Mouse (Mus musculus): ENCODE results near the gene Slc39a1. TPM values are rescaled to one million over a fixed set of nuclear protein-coding genes. Genes with fewer than 3 reads are reported as not detected.
A peak's percentile ranks its signal among the peaks of the same experiment; 100 is the strongest.

Gene Slc39a1
- 44.0 and 46.6 TPM in 2 replicates for polyA plus RNA-seq (2014; fragmentation: Nextera tagmentation; extraction: Ambion mirVana)

DNA sequence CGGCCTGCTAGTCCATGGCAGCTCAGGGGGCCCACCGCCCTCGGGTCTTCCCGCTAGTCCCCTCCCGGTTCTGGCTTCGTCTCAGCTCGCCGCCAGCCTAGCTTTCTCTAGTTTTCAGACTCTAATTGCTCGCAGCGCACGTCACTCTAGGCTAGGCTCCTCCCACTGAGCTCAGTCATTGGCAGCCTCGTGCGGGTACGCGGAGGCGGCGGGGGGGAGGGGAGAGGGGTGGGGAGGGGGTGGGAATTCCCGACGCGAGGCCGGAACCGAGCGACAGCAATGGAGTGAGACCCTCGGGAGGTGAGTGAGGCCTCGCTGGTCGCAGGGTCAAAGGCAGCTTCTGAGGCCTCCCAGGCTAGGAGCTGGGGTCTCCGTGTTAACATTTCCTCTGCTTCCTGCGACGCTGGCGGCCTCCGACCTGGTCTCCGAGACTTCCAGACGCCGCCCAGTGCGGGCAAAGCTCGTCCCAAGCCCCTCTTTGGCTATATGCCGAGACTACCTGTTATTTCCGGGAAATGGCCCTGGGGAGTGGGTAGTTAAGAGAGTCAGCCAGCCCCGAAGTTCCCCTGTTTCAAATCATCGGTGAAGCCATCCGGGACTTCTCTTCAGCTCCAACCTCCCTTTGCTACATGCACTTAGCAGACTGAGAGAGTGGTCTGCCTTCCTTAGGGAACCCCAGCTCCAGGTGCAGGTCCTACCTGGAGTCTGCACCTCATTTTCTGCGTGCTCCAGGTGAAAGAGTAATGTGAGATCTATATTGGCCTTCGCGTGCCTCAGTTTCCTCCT lies at the start of gene Slc39a1:
Slc39a1 (plus strand) TSS at position 213 of the 786 bp plus-strand sequence.
- Histone ChIP-seq H3K4me1 (ENCODE audit: control insufficient read depth, insufficient read depth, low read length) (peaks cover 15% of the 10 kb centered on the region), H3K27ac (replicated peaks; ENCODE audit: low read depth, low read length) (peak within 1 kb of the TSS; percentile 80), H3K4me3 (replicated peaks; ENCODE audit: low read depth, low read length) (peak within 1 kb of the TSS; percentile 63), H3K4me2 (ENCODE audit: low read length) (peak within 1 kb of the TSS; percentile 83), H3K27me3 (ENCODE audit: control insufficient read depth, insufficient read depth, low read length) (no peaks in the 10 kb centered on the region), H3K36me3 (ENCODE audit: control insufficient read depth, insufficient read depth, low read length) (peaks cover 10% of the 10 kb centered on the region; the same call in 1 of the 2 replicates), H3K9ac (replicated peaks; ENCODE audit: low read length) (peak within 1 kb of the TSS; percentile 75), H3K9me3 (ENCODE audit: control insufficient read depth, low read length) (no peaks in the 10 kb centered on the region)
- ATAC-seq (ENCODE audit: low FRiP score, low TSS enrichment): peak; percentile 94
- DNase-seq: peak; percentile 98
- under 1% methylated on average over 44 of the region's 44 CpGs for WGBS

- Histone ChIP-seq H3K9ac (replicated peaks; ENCODE audit: low read length) (no peak overlapping the region), H3K27ac (replicated peaks; ENCODE audit: low read depth, low read length) (no peak overlapping the region), H3K4me1 (ENCODE audit: control insufficient read depth, insufficient read depth, low read length) (no peaks in the 10 kb centered on the region), H3K4me3 (replicated peaks; ENCODE audit: low read depth, low read length) (no peak overlapping the region), H3K4me2 (ENCODE audit: low read length) (no peak overlapping the region), H3K27me3 (ENCODE audit: control insufficient read depth, insufficient read depth, low read length) (no peaks in the 10 kb centered on the region), H3K36me3 (ENCODE audit: control insufficient read depth, insufficient read depth, low read length) (peaks cover 5% of the 10 kb centered on the region), H3K9me3 (ENCODE audit: control insufficient read depth, low read length) (no peaks in the 10 kb centered on the region)
- ATAC-seq (ENCODE audit: low FRiP score, low TSS enrichment) (no peak), DNase-seq (no peak)
- 82% methylated on average over 1 of the region's 1 CpGs for WGBS
These were observed 45.1 kb upstream of the Slc39a1 start for GRCm38 (mm10) chr3:90202884-90203283.

- DNase-seq (no peak), ATAC-seq (ENCODE audit: low FRiP score, low TSS enrichment) (no peak)
- no peaks in the 10 kb centered on the region for H3K4me1 ChIP-seq (ENCODE audit: control insufficient read depth, insufficient read depth, low read length)
- no peaks in the 10 kb centered on the region for H3K9me3 ChIP-seq (ENCODE audit: control insufficient read depth, low read length)
- H3K27ac ChIP-seq (replicated peaks; ENCODE audit: low read depth, low read length): no peak overlapping the region
- H3K36me3 ChIP-seq (ENCODE audit: control insufficient read depth, insufficient read depth, low read length): peaks cover 12% of the 10 kb centered on the region
- H3K27me3 ChIP-seq (ENCODE audit: control insufficient read depth, insufficient read depth, low read length): no peaks in the 10 kb centered on the region
- 83% methylated on average over 5 of the region's 5 CpGs for WGBS
- no peak overlapping the region for H3K9ac ChIP-seq (replicated peaks; ENCODE audit: low read length)
- no peak overlapping the region for H3K4me2 ChIP-seq (ENCODE audit: low read length)
- no peak overlapping the region for H3K4me3 ChIP-seq (replicated peaks; ENCODE audit: low read depth, low read length)
These were observed 44.4 kb upstream of the Slc39a1 start for GRCm38 (mm10) chr3:90203619-90204018.

- H3K27ac ChIP-seq (replicated peaks; ENCODE audit: low read depth, low read length): no peak overlapping the region
- H3K4me2 ChIP-seq (ENCODE audit: low read length): no peak overlapping the region
- ATAC-seq (ENCODE audit: low FRiP score, low TSS enrichment) (no peak), DNase-seq (no peak)
- no peaks in the 10 kb centered on the region for H3K9me3 ChIP-seq (ENCODE audit: control insufficient read depth, low read length)
- H3K9ac ChIP-seq (replicated peaks; ENCODE audit: low read length): no peak overlapping the region
- H3K4me3 ChIP-seq (replicated peaks; ENCODE audit: low read depth, low read length): no peak overlapping the region
- 89% methylated on average over 2 of the region's 2 CpGs for WGBS
- H3K4me1 ChIP-seq (ENCODE audit: control insufficient read depth, insufficient read depth, low read length): no peaks in the 10 kb centered on the region
- H3K36me3 ChIP-seq (ENCODE audit: control insufficient read depth, insufficient read depth, low read length): peaks cover 22% of the 10 kb centered on the region
- H3K27me3 ChIP-seq (ENCODE audit: control insufficient read depth, insufficient read depth, low read length): no peaks in the 10 kb centered on the region
These were observed 43.4 kb upstream of the Slc39a1 start for GRCm38 (mm10) chr3:90204582-90204981.

GRCm38 (mm10) chr3:90208662-90209061 lies 39.3 kb upstream of the Slc39a1 start:
- no peak overlapping the region for H3K9ac ChIP-seq (replicated peaks; ENCODE audit: low read length)
- 90% methylated on average over 2 of the region's 2 CpGs for WGBS
- peaks cover 15% of the 10 kb centered on the region for H3K4me1 ChIP-seq (ENCODE audit: control insufficient read depth, insufficient read depth, low read length)
- no peaks in the 10 kb centered on the region for H3K9me3 ChIP-seq (ENCODE audit: control insufficient read depth, low read length)
- no peak overlapping the region for H3K27ac ChIP-seq (replicated peaks; ENCODE audit: low read depth, low read length)
- H3K36me3 ChIP-seq (ENCODE audit: control insufficient read depth, insufficient read depth, low read length): peaks cover 49% of the 10 kb centered on the region
- H3K4me3 ChIP-seq (replicated peaks; ENCODE audit: low read depth, low read length): no peak overlapping the region
- no peak overlapping the region for H3K4me2 ChIP-seq (ENCODE audit: low read length)
- no peak for ATAC-seq (ENCODE audit: low FRiP score, low TSS enrichment)
- no peaks in the 10 kb centered on the region for H3K27me3 ChIP-seq (ENCODE audit: control insufficient read depth, insufficient read depth, low read length)
- no peak for DNase-seq

DNA sequence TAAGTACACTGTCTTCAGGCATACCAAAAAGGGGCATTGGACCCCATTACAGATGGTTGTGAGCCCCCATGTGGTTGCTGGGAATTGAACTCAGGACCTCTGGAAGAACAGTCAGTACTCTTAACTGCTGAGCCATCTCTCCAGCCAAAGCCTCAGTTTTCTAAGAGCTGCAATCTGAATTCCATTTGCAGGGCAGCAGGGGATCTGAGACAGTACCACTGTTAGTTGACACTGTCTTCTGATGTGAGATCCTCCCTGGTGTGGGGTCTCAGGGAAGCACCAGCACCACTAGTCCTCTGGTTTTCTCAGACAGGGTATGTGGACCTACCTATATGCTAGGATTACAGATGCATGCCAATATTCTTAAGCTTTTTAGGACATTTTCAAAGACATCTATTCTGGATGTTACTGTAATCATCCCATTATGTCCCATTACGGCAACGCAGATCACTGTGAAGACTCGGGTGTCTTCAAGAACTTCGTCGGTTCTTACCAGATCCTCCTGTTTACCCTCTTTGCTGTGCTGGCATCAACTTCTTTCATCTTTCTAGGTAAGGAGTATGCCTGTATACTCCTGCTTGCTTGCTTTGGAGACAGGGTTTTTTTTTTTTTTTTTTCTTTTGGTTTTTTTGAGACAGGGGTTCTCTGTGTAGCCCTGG lies 37.9 kb upstream of the Slc39a1 start:
- WGBS: 95% methylated on average over 5 of the region's 5 CpGs
- no peak for DNase-seq
- no peaks in the 10 kb centered on the region for H3K9me3 ChIP-seq (ENCODE audit: control insufficient read depth, low read length)
- no peak overlapping the region for H3K4me2 ChIP-seq (ENCODE audit: low read length)
- H3K9ac ChIP-seq (replicated peaks; ENCODE audit: low read length): no peak overlapping the region
- no peak overlapping the region for H3K27ac ChIP-seq (replicated peaks; ENCODE audit: low read depth, low read length)
- H3K4me3 ChIP-seq (replicated peaks; ENCODE audit: low read depth, low read length): no peak overlapping the region
- H3K4me1 ChIP-seq (ENCODE audit: control insufficient read depth, insufficient read depth, low read length): peaks cover 22% of the 10 kb centered on the region
- H3K36me3 ChIP-seq (ENCODE audit: control insufficient read depth, insufficient read depth, low read length): peaks cover 49% of the 10 kb centered on the region
- no peaks in the 10 kb centered on the region for H3K27me3 ChIP-seq (ENCODE audit: control insufficient read depth, insufficient read depth, low read length)
- ATAC-seq (ENCODE audit: low FRiP score, low TSS enrichment): no peak

DNA sequence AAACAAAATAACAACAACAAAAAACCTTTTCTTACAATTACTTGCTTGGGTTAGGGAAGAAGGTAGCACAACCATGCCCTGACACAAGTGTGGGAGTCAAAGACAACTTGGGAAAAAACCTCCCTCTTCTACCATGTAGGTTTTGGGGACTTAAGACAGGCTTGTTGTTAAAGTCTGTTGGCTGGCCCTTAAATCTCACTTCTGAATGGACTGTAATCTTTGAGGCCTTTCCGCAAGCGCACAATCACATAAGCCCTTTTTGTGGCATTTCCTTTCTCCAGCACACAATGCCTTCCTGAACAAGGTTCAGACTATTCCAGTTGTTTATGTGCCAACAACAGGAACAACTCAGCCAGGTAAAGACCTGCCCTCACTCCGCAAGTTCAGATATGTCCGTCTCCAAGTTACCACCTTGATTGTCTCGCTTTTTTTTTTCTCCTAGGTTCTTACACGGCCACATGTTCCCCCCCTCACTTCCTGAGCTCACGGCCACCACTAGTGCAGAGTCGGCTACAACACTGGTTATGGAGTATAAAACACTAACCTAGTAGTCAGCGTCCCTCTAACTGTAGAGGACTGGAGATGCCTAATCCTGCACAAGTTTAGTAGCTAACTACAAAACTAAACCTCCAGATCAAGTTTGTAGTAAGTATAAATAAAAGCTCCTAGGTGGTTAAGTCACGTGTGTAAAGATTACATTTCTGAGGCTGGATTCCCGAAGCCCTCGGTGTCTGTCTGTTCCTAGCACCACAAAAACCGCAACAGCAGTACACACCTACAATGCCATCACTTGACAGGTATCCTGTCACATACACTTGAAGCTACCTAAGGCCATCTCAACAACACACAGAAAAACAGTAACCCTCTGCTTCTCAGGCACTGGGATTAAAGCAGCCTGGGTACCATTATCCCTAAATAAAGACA lies 36.2 kb upstream of the Slc39a1 start:
- Histone ChIP-seq H3K27ac (replicated peaks; ENCODE audit: low read depth, low read length) (no peak overlapping the region), H3K4me3 (replicated peaks; ENCODE audit: low read depth, low read length) (peak overlapping the region; percentile 88; the same call in 1 of the 2 replicates), H3K9ac (replicated peaks; ENCODE audit: low read length) (0 out of 2 replicates have a peak overlapping the region, but pooled peaks have one; percentile 9), H3K27me3 (ENCODE audit: control insufficient read depth, insufficient read depth, low read length) (no peaks in the 10 kb centered on the region), H3K4me2 (ENCODE audit: low read length) (peak overlapping the region; percentile 79), H3K4me1 (ENCODE audit: control insufficient read depth, insufficient read depth, low read length) (peaks cover 22% of the 10 kb centered on the region), H3K9me3 (ENCODE audit: control insufficient read depth, low read length) (no peaks in the 10 kb centered on the region), H3K36me3 (ENCODE audit: control insufficient read depth, insufficient read depth, low read length) (peaks cover 49% of the 10 kb centered on the region)
- DNase-seq: no peak
- WGBS: 86% methylated on average over 13 of the region's 13 CpGs
- ATAC-seq (ENCODE audit: low FRiP score, low TSS enrichment): no peak

DNA sequence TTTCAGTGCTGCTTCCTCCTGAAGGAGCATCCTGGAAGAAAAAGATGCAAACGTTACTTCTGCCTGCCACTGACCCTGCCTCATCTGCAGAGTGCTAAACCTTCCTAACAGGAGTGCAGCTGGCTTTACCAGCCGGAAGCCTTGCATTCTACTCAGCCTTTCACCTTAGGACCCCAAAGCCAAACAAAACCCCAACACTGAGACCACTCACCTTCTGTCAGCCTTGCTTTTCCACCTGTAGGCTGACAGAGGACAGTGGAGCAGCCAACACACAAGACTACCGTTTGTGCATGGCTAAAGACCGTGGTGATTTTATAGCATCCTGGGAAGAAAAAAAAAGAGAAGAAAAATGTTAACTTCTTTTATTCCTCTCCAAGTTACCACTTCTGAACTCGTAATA lies 35.2 kb upstream of the Slc39a1 start:
- peaks cover 46% of the 10 kb centered on the region for H3K36me3 ChIP-seq (ENCODE audit: control insufficient read depth, insufficient read depth, low read length)
- DNase-seq (no peak), ATAC-seq (ENCODE audit: low FRiP score, low TSS enrichment) (no peak)
- peak overlapping the region; percentile 79 for H3K4me2 ChIP-seq (ENCODE audit: low read length)
- no peaks in the 10 kb centered on the region for H3K9me3 ChIP-seq (ENCODE audit: control insufficient read depth, low read length)
- H3K27me3 ChIP-seq (ENCODE audit: control insufficient read depth, insufficient read depth, low read length): no peaks in the 10 kb centered on the region
- H3K4me3 ChIP-seq (replicated peaks; ENCODE audit: low read depth, low read length): peak overlapping the region; percentile 88
- peak overlapping the region; percentile 89 for H3K9ac ChIP-seq (replicated peaks; ENCODE audit: low read length)
- no peak overlapping the region for H3K27ac ChIP-seq (replicated peaks; ENCODE audit: low read depth, low read length)
- H3K4me1 ChIP-seq (ENCODE audit: control insufficient read depth, insufficient read depth, low read length): peaks cover 22% of the 10 kb centered on the region
- WGBS: 17% methylated on average over 5 of the region's 5 CpGs

Data from midbrain, embryonic 14.5 days (tissue).